Mouse (Mus musculus): ENCODE data around the gene Cdh3.
"Not testable (repeated sequence)": the region's sequence is repeated elsewhere in the genome, so short reads cannot be mapped to it uniquely, and the experiment has no call there.

Cdh3 gene

DNA sequence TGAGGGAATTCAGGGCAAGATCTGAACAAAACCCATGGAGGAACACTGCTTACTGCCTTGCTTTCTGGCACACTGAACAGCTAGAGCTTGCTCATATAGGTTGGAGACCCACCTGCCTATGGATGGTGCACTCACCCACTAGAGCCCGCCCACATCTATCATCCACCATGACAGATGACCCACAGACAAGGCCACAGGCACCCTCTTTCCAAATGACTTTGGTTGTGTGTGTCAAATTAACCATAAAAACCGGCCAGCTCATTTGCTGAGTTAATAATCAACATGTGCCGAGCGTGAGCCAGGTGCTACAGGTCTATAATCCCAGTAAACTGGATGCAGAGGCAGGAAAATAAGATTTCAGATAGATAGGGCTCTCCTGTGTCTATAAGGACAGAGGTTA, 59.7 kb downstream of the Cdh3 start:
- no peak for DNase-seq (ENCODE audit: extremely low read depth, insufficient read length, low spot score)

DNA sequence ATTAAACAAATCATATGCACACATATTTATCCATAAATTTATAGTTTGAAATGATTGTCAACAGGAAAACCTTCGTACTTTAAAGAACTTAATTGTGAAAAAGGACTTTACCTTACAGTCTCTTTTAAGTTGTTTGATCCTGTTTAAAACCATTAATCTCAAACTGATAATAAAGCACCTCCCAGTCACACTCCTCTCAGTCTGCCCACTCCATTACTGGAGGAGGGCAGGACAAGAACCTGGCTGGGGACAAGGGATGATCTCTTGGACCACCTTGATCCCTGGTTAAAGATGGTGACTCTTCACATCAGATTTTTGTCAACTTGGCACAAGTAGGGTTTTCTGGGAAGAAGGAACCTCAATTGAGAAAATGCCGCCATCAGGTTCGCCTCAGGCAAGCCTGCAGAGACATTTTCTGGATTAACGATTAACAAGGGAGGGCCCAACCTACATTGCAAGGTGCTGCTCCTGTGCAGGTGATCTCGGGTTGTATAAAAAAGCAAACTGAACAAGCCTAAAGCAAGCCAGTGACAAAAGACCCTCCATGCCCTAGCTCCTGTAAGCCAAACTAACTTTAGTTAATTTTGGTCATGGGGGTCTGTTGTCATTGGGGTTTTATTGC, 61.0 kb downstream of the Cdh3 start:
- no peak for DNase-seq (ENCODE audit: extremely low read depth, insufficient read length, low spot score)

DNA sequence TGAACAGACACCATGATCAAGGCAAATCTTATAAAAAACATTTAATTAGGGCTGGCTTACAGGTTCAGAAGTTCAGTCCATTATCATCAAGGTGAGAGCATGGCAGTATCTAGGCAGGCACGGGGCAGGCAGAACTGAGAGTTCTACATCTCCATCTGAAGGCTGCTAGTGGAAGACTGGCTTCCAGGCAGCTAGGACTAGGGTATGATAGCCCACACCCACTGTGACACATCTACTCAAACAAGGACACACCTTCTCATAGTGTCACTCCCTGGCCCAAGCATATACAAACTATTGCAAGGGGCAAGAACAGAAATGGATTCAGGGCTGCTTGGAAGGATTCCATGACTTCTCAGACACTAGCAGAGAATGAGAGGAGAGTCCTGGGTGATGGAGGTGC, 61.5 kb downstream of the Cdh3 start:
- DNase-seq (ENCODE audit: extremely low read depth, insufficient read length, low spot score), result not testable (repeated sequence)

DNA sequence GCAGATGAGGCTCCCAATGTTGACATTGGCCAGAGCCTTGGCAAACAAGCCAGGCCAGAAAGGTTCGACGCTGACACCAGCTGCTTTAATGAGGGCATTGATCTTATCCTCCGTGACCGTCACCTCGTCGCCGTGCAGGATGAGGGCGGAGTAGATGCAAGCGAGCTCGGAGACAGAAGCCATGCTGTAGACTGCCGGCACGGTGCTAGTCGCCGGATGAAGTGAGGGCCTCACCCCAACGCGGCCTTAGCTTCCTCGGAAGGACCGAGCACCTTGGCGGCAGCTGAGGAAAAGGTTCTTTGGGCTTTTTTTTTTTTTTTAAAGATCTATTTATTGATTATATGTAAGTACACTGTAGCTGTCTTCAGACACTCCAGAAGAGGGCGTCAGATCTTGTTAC, 62.5 kb downstream of the Cdh3 start, which contains the start of gene Gm10073:
Gene Gm10073 (minus strand): TSS at position 294 of the 400 bp plus-strand sequence.
- DNase-seq (ENCODE audit: extremely low read depth, insufficient read length, low spot score), result not testable (repeated sequence)

DNA sequence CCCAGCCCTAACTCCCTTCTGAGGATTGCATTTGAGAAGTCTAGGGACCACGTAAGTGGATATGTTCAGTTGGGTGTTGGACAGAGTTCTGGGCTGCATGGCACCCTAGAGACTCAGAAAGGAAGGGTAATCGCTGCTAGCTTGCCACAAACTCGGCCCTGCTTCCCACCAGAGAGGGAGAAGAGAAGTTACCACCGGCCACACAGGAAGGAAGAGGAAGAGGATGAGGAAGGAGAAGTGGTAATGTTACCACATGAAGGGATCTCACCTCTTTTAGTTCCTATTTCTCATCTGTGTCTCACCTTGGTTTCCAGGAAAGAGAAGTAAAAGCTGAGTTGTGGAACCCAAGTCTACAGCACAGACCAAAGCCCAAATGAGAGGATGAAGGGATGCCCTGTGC, 63.6 kb downstream of the Cdh3 start:
- no peak for DNase-seq (ENCODE audit: extremely low read depth, insufficient read length, low spot score)

DNA sequence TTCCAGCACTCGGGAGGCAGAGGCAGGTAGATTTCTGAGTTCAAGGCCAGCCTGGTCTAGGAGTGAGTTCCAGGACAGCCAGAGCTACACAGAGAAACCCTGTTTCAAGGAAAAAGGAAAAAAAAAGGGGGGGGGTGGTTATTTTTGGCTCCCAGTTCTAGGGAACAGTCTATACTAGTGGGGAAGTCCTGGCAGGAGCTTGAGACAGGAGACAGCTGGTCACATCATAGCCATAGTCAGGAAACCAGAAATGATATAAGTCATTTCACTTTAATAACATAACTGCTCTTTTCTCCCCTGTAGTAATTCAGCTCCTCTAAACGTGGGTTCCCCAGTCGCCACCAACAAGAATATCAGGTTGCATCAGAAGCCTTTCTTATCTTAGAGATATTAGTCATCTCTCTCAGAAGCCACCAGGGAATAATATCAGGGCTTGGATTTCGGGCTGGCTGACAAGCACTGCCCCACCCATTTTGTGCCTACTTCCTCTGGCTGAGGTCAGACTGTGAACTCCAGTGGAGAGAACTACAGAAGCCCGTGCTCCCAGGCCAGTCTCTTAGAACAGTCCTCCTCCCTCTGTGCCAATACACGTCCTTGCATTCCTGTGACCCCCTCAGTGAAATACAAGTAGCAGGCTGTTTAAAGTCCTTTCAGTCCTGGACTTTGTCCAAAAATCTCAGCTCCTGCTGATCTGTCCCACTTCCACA, 66.3 kb downstream of the Cdh3 start:
- peak; percentile 41 for DNase-seq (ENCODE audit: extremely low read depth, insufficient read length, low spot score)

DNA sequence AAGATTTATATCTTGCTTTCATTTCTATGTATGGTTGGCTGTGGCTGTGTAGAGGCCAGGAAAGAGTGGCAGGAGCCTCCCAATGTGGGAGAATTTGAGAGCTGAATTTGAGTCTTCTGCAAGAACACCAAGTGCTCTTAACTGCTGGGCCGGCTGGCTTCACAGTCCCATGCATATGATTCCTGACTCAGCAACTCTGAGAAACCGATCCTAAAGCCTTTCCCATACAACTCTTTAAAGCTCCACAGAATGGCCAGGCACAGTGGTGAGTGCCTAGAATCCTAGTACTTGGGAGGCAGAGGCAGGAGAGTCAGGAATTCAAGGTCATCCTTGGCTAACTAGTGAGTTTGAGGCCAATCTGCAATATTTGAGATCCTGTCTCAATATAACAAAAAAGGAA, 68.8 kb downstream of the Cdh3 start:
- no peak for DNase-seq (ENCODE audit: extremely low read depth, insufficient read length, low spot score)

DNA sequence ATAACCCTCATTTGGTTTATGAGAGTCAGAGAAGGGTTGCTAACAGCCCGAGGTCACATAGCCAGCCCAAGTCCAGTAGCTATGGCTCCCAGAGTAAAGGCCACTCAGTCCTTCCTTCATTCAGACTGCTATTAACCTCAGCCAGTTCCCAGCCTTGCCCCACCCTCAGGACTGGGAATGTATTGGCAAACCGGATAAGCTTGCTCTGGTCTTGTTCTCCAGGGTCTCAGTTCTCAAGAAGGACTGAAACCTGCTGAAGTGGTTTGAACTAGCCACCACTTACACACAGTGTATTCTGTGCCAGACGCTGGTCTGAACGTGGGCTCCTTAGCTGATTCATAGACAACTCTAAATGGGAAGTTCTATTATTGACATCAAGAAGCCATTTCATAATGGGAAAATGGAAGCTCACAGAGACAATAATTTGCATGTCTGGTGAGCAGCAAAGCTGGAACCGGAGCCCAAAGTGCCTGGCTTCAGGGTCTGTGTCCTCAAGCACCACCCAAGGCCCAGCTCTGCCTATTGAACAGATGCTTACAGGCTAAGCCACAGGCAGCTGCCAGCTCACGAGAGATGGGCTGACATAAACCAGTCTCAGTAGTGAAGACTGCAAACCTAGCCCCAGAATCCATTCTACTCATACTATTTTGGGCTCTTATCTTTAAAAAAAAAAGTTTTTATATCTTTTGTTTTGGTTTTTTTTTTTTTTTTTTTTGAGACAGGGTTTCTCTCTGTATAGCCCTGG, 70.8 kb downstream of the Cdh3 start:
- no peak for DNase-seq (ENCODE audit: extremely low read depth, insufficient read length, low spot score)

DNA sequence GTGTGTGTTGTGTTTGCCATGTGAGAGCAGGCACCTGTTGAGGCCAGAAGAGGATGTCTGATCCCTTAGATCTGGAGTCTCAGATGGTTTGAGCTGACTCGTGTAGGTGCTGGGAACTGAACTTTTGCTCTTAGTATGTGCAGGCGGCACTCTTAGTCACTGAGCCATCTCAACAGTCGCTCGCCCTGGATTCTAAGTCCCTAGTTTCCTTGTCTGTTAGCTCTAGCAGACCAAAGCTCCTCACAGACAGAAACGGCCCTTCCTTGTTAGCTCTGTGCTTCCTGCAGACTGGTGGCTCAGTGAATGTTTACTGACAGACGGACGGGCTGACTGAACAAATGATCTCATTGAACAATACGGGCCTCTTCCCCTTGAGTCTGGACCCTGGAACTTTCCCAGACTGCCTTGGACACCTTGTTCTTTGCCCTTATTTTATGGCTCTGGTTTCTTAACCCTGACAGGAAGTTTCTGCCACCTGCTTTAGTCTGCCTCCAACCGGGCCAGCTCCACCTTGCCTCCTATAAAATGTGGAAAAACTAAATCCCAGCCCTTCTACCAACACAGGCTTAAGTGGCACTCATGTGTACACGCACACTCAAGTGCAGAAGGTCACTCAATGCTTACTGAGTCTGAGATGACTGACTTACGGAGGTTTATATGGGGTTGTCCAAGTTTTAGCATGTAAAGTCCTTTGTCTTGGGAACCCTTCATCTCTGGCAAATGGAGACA, 74.4 kb downstream of the Cdh3 start:
- DNase-seq (ENCODE audit: extremely low read depth, insufficient read length, low spot score), result no peak

DNA sequence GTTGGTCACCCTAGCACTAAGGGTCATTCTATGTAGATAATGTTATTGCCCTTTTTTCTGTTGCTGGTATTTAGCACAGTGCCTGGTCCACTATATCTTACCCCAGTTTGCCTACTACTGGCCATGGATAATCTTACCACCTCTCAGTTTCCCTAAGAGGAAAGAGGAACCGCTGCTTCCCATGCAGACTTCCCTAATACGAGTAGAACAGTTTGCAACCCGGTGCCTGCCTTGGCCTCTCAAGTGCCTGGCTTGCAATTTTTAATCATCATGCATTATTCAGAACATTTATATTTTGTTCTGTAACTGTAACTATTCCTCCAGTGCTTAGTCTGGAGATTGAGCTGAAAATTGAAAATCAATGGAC, 75.0 kb downstream of the Cdh3 start:
- DNase-seq (ENCODE audit: extremely low read depth, insufficient read length, low spot score), result no peak

DNA sequence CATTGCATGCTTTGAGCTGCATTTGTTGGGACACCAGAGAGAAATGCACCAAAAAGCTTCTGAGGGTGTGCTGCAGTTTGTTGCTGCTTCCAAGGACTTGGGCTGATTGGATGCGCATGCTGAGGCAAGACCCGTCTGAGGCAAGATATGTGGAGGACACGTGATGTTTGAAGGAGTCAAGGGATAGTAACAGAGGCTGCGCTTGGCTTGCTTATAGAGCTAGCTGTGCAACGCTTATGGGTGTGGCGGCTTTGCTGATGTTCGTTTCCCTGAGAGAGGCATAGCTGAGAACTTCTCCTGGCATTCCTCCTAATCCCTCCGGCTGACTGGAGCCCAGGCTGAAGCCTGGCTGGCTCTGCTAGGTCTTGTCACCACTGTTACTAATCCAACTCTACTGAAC, 76.2 kb downstream of the Cdh3 start:
- DNase-seq (ENCODE audit: extremely low read depth, insufficient read length, low spot score), result no peak

DNA sequence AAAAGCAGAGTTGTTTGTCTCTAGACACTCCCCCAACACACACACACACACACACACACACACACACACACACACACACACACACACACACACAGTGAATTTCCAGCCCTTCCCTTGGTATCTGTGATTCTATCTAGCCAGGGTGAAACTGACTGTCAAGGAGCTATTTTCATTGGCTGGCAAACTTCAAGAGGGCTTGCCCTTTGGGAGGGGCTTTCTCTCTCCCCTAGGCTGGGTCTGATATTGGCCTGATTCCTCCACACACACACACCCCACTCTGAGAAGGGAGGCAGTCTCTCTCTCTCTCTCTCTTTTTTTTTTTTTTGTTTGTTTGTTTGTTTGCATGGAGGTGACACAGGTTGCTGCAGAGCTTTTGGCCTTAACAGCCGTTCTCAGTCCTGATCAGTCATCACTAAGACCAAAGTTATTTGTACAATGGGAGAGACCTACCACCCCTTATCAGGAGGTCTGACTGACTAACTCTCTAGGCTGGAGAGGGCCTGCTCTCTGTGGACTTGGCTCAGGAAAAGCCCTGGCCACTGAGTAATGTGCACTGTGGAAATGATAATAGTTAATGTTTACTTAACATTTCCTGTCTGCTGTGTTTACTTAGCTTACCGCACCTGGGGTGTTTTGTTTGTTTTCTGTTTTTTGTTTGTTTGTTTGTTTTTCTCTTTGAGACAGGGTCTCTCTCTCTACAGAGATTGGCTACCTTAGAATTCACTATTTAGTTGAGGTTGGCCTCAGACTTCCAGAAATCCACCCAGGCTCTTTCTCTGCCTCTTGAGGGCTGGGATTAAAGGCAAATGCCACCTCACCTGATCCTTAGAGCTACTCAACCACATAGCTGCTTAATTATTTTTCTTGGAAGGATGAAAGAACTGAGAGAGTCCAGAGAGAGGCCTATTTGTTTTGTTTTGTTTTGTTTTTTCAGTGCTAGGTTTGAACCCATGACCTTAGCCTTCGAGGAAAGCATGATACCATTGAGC, 78.0 kb downstream of the Cdh3 start:
- DNase-seq (ENCODE audit: extremely low read depth, insufficient read length, low spot score), result no peak

DNA sequence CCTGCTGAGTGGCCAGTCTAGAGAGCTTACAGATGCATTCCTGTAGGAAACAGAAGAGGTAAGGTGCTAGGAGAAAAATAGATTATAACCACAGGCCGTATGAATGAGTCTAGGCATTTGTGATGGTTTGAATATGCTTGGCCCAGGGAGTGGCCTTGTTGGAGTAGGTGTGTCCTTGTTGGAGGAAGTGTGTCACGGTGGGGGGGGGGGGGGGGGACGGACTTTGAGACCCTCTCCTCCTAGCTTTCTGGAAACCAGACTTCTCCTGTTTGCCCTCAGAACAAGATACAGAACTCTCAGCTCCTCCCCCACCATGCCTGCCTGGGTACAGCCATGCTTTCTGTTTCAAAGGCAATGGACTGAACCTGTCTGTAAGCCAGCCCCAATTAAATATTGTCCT, 81.8 kb downstream of the Cdh3 start:
- DNase-seq (ENCODE audit: extremely low read depth, insufficient read length, low spot score), result no peak

DNA sequence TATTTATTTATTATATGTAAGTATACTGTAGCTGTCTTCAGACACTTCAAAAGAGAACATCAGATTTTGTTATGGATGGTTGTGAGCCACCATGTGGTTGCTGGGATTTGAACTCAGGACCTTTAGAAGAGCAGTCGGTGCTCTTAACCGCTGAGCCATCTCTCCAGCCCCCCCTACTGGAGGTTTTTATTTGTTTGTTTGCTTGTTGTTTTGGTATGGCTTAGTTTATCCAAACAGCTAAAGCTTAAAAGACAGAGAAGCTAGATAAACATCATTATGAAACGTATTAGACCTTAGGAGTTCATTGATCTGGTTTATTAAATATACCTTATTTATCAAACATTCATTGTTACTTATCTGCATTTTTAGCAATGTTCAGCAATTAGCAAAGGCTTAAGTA, 84.9 kb downstream of the Cdh3 start:
- not testable (repeated sequence) for DNase-seq (ENCODE audit: extremely low read depth, insufficient read length, low spot score)

DNA sequence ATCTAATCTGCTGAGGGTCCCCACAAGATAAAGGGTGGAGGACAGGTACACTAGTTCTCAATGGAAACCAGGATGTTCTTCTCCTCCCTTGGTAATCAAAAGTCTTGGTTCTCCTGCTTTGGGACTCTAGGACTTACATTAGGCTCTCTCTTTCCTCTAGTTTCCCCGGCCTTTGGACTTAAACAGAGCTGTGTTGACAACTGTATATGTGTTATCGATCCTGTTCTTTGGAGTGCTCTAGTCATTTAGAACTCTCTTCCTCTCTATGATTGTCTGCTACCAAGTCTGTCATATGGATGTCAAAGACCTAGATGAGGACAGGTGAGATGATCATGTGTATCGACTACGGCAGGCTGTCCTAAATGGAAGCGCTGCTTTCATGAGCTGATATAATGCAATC, 86.4 kb downstream of the Cdh3 start:
- DNase-seq (ENCODE audit: extremely low read depth, insufficient read length, low spot score), result no peak

DNA sequence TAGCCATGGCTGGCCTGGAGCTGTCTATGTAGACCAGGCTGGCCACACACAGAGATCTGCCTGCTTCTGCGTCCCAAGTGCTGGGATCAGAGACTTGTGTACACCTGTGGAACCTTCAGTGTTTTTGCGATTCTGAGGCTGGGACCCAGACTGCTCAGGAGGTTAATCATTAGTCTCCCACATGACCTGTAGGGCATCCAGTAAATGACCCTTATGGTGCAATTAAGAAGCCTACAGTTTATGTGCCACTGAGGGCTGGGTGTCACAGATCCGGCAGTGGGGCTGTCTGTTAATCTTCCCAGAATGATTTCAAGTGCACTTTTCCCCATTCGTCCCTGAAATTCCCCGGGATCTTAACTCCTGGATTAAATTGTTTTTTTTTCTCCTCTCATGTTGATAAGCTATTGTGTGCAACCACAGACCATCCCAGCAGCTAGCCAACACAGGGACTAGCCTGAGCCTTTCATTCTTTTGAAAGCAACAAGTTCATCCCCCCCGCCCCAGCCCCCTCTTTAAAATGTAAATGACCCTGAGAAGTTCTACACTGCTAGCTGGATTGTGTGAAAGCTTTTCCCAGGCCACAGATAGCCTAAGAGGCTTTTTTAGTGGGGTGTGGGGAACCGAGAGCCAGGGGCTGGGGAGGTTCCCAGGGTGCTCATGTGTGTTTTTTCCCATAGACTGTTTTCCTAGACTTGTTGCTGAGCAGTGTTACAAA, 88.7 kb downstream of the Cdh3 start:
- DNase-seq (ENCODE audit: extremely low read depth, insufficient read length, low spot score), result no peak

DNA sequence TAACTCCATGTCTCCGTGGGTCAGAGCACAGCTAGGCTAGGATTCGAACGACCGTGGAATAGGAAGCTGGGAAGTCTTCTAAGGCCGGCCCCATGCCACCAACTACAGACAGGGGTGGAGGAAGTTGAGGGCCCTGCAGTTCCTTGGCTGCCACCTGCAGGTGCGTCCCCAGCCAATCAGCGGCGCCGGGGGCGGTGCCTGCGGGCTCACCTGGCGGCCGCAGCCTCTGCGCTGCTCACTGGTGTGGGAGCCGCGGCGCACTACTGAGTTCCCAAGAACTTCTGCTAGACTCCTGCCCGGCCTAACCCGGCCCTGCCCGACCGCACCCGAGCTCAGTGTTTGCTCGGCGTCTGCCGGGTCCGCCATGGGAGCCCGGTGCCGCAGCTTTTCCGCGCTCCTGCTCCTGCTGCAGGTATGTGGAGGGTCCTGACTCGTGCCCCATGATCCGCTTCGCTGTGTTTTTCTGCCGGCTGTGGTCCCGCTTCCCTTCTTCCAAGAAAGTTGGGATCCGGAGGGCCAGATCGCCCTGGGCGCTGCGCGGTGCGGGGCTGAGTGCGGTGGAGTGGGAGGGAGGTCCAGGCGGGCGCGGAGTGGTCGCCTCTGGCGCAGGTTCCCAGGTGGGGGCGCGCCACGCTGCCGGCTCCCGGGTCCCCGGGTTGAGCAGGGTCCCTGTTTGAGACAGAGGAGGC, 92.6 kb downstream of the Cdh3 start, which contains the start of gene Cdh1:
Gene Cdh1 (plus strand): TSS at position 221 of the 689 bp plus-strand sequence.
- no peak for DNase-seq (ENCODE audit: extremely low read depth, insufficient read length, low spot score)

DNA sequence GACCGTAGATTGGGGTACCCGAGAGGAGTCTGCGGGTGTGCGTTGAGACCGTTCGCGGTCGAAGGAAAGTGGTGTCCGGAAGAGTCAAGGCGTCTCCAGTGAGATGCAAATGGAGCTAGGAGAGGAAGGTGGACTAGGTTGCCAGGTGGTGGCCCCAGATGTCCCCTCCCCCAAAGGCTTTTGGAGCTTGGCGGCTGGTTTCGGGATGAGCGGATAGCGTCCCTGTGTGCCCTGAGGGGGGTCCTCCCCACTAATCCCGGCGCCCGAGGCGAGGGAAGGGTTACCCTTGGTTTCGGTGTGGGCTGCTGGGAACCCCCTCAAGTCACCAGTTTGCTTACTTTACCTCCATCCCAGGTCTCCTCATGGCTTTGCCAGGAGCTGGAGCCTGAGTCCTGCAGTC, 93.2 kb downstream of the Cdh3 start:
- DNase-seq (ENCODE audit: extremely low read depth, insufficient read length, low spot score), result no peak

DNA sequence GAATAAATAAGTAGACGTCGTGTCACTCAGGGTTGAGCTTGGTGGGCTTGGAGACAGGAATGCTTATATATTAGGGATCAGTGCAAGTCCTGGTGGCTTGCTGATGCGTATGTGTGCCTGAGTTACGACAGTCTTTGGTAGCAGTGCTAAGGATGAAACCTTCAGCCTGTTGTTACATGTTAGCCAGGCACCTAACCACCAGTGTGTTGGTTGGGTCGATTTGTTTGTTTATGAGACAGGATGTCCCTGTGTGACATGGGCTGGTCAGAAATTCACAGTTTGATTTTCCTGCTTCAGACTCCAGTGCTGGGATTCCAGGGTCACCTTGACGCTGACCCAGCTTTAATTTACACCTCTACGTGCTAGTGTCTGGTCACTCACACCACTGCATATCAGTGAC, 95.0 kb downstream of the Cdh3 start:
- DNase-seq (ENCODE audit: extremely low read depth, insufficient read length, low spot score), result no peak
